Mouse (Mus musculus): ENCODE results near the gene Dhcr7.

Gene Dhcr7

GRCm38 (mm10) chr7:143822375-143823265, at the start of gene Dhcr7, which contains the start of gene Nadsyn1:
TSS of gene Dhcr7 (plus strand) at chr7:143823145.
TSS of gene Nadsyn1 (minus strand) at chr7:143822849.
- peak; percentile 99 for DNase-seq (ENCODE audit: low spot score in 2 of 2)

- no peak for DNase-seq (ENCODE audit: low spot score in 2 of 2)
Measured at GRCm38 (mm10) chr7:143776137-143776536, 46.8 kb upstream of the Dhcr7 start.

GRCm38 (mm10) chr7:143777375-143777774, 45.6 kb upstream of the Dhcr7 start:
- DNase-seq (ENCODE audit: low spot score in 2 of 2) = peak; percentile 56 to 75

- DNase-seq (ENCODE audit: low spot score in 2 of 2) = no peak
Measured at GRCm38 (mm10) chr7:143783378-143783995, 39.5 kb upstream of the Dhcr7 start.

GRCm38 (mm10) chr7:143783996-143784829, 38.7 kb upstream of the Dhcr7 start, which contains the start of gene Mrgpre:
TSS of gene Mrgpre (minus strand) at chr7:143784500.
- DNase-seq (ENCODE audit: low spot score in 2 of 2) = peak; percentile 89 to 95

- DNase-seq (ENCODE audit: low spot score in 2 of 2) = no peak
Measured at GRCm38 (mm10) chr7:143792336-143792985, 30.5 kb upstream of the Dhcr7 start.

- no peak for DNase-seq (ENCODE audit: low spot score in 2 of 2)
Measured at GRCm38 (mm10) chr7:143793121-143793520, 29.8 kb upstream of the Dhcr7 start.

- no peak for DNase-seq (ENCODE audit: low spot score in 2 of 2)
Measured at GRCm38 (mm10) chr7:143798783-143799182, 24.2 kb upstream of the Dhcr7 start.

GRCm38 (mm10) chr7:143800770-143801169, 22.2 kb upstream of the Dhcr7 start:
- DNase-seq (ENCODE audit: low spot score in 2 of 2) = no peak

GRCm38 (mm10) chr7:143801195-143802065, 21.5 kb upstream of the Dhcr7 start:
- no peak for DNase-seq (ENCODE audit: low spot score in 2 of 2)

- DNase-seq (ENCODE audit: low spot score in 2 of 2) = no peak
Measured at GRCm38 (mm10) chr7:143805199-143805624, 17.7 kb upstream of the Dhcr7 start.

GRCm38 (mm10) chr7:143808909-143809308, 14.0 kb upstream of the Dhcr7 start:
- no peak for DNase-seq (ENCODE audit: low spot score in 2 of 2)

- no peak for DNase-seq (ENCODE audit: low spot score in 2 of 2)
Measured at GRCm38 (mm10) chr7:143819201-143819600, 3.7 kb upstream of the Dhcr7 start.

GRCm38 (mm10) chr7:143821241-143821640, 1.7 kb upstream of the Dhcr7 start:
- DNase-seq (ENCODE audit: low spot score in 2 of 2) = no peak

GRCm38 (mm10) chr7:143823266-143823605, 291 bp downstream of the Dhcr7 start:
- DNase-seq (ENCODE audit: low spot score in 2 of 2) = no peak

GRCm38 (mm10) chr7:143826985-143827384, 4.0 kb downstream of the Dhcr7 start:
- no peak for DNase-seq (ENCODE audit: low spot score in 2 of 2)

GRCm38 (mm10) chr7:143829504-143830331, 6.8 kb downstream of the Dhcr7 start:
- peak; percentile 94 to 96 for DNase-seq (ENCODE audit: low spot score in 2 of 2)

GRCm38 (mm10) chr7:143830399-143830798, 7.5 kb downstream of the Dhcr7 start:
- no peak for DNase-seq (ENCODE audit: low spot score in 2 of 2)

GRCm38 (mm10) chr7:143832196-143832595, 9.3 kb downstream of the Dhcr7 start:
- no peak for DNase-seq (ENCODE audit: low spot score in 2 of 2)

- DNase-seq (ENCODE audit: low spot score in 2 of 2) = no peak
Measured at GRCm38 (mm10) chr7:143832611-143833010, 9.7 kb downstream of the Dhcr7 start.
